Mouse (Mus musculus) erythroblast, embryonic 14.5 days (primary cell): ENCODE results near the gene Nhlrc1.

ENCODE experiments used
- GATA1 ChIP-seq: IDR thresholded peaks from 2 replicates; pipeline ENCODE4 v1.6.1; 2012; ENCODE audit warnings: low read length, inconsistent platforms, mixed read lengths
- TAL1 ChIP-seq: IDR thresholded peaks from 3 replicates; pipeline ENCODE4 v1.6.1; 2012; ENCODE audit warnings: low read length, inconsistent platforms, mixed read lengths

DNA sequence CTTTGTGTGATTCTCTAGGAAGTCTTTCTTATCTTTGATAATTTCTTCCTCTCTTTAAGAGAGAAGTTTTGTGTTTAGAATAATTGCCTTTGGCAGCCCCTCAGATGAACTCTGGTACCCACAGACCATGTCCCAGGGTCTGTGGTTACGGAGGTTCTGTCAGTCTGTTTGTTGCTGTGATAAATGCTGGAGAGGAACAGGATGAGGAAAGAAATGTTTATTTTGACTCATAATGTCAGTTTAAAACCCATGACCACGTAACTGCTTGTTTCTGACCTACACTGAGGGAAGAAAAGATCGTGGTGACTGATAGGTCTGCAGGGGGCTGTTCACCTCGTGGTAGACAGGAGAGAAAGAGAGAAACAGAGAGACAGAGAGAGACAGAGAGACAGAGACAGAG lies 38.7 kb downstream of the Nhlrc1 start:
- TF ChIP-seq GATA1: no peak
- TF ChIP-seq TAL1: no peak
